Mouse (Mus musculus) forebrain, embryonic 12.5 days (tissue): ENCODE data around the gene Inpp5e. TPM values are rescaled to one million over a fixed set of nuclear protein-coding genes. Genes with fewer than 3 reads are reported as not detected.

Source experiments
- ATAC-seq: fragments of 200-750 bp; cut with Nextera tagmentation; 2 replicates; pipeline ENCODE4 v1.8.0; 2017; ENCODE audit warnings: moderate TSS enrichment; ENCODE audit not compliant: low FRiP score
- H3K27ac ChIP-seq: fragments of 300-500 bp; sonication (generic); 2 replicates; pipeline ENCODE4 v1.5.1; 2016; ENCODE audit warnings: mild to moderate bottlenecking
- H3K27me3 ChIP-seq: fragments of 300-500 bp; sonication (generic); 2 replicates; pipeline ENCODE4 v1.6.1; 2016; ENCODE audit warnings: mild to moderate bottlenecking
- H3K36me3 ChIP-seq: fragments of 300-500 bp; sonication (generic); replicated peaks from 2 replicates; pipeline ENCODE4 v1.6.1; 2016; ENCODE audit warnings: mild to moderate bottlenecking
- H3K4me1 ChIP-seq: fragments of 300-500 bp; sonication (generic); 2 replicates; pipeline ENCODE4 v1.6.1; 2016
- H3K4me2 ChIP-seq: fragments of 300-500 bp; sonication (generic); 2 replicates; pipeline ENCODE4 v1.6.1; 2016; ENCODE audit warnings: mild to moderate bottlenecking, moderate library complexity
- H3K4me3 ChIP-seq: fragments of 300-500 bp; sonication (generic); replicated peaks from 2 replicates; pipeline ENCODE4 v1.5.1; 2016; ENCODE audit warnings: mild to moderate bottlenecking
- H3K9ac ChIP-seq: fragments of 300-500 bp; sonication (generic); 2 replicates; pipeline ENCODE4 v1.6.1; 2016; ENCODE audit warnings: mild to moderate bottlenecking
- H3K9me3 ChIP-seq: fragments of 300-500 bp; sonication (generic); 2 replicates; pipeline ENCODE4 v1.6.1; 2016
- WGBS: fragments of 180-500 bp; shearing (Covaris S2); methylation state at CpG from one replicate; pipeline ENCODE4 v1.1.7; 2016; 5-methylcytosine and 5-hydroxymethylcytosine counted together
- polyA plus RNA-seq: library from polyadenylated mRNA; unstranded; fragments of >200 nt; fragmentation: Nextera tagmentation; extraction: Ambion mirVana; gene quantifications from 2 replicates; pipeline ENCODE4 v1.2.1, GENCODE M21; 2016

Gene Inpp5e
- polyA plus RNA-seq, 1 experiment from 2014 or later, result 29.2 TPM

DNA sequence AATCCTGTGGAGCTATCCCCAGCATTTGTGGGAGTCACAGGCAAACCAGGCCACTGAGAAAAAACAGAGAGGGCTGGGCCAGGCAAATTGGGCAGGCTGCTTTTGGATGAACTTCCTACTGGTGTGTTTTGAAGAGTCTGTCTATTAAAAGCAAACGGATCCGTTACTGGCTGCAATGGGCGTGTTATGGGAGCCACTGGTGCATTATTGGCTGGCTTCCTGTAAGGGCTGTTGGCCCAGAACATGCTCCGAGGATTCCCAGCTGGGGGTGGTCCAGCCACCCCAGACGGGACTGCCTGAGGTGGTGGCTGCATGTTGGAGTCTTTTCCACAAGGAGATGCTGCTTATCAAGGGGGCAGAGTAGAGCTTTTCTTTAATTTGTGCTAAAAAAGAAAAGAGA, 32.7 kb upstream of the Inpp5e start:
- H3K36me3 ChIP-seq, result peaks cover 50% of the 10 kb centered on the region
- no peak overlapping the region for H3K27ac ChIP-seq
- H3K9ac ChIP-seq, result no peak overlapping the region
- WGBS, result 73% methylated on average over 5 of the region's 5 CpGs
- no peak overlapping the region for H3K4me2 ChIP-seq
- H3K9me3 ChIP-seq, result no peaks in the 10 kb centered on the region
- peaks cover 34% of the 10 kb centered on the region for H3K4me1 ChIP-seq
- no peaks in the 10 kb centered on the region for H3K27me3 ChIP-seq
- ATAC-seq, result no peak
- no peak overlapping the region for H3K4me3 ChIP-seq

DNA sequence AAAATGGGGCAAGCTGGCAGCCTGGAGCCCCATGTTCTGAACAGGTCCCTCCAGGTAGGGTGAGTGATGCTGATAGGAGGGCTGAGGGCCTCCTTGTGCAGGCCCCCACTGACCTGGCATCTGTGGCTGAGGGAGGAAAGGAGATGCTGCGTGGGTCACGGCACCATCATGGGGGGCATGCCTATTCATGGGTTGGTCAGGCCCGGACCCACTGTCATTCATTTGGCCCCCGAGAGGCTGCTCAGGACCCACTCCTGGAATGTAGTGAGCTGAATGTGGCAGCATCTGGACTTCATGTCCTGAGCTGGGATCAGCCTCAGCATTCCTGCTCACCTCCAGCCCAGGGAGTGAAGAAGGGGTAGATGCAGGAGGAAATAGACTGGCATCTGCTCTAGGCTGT, 32.3 kb upstream of the Inpp5e start:
- Histone ChIP-seq H3K27ac (no peak overlapping the region), H3K9ac (no peak overlapping the region), H3K4me1 (peaks cover 31% of the 10 kb centered on the region), H3K36me3 (peaks cover 50% of the 10 kb centered on the region), H3K4me3 (no peak overlapping the region), H3K27me3 (no peaks in the 10 kb centered on the region), H3K9me3 (no peaks in the 10 kb centered on the region), H3K4me2 (no peak overlapping the region)
- 97% methylated on average over 4 of the region's 4 CpGs for WGBS
- no peak for ATAC-seq

DNA sequence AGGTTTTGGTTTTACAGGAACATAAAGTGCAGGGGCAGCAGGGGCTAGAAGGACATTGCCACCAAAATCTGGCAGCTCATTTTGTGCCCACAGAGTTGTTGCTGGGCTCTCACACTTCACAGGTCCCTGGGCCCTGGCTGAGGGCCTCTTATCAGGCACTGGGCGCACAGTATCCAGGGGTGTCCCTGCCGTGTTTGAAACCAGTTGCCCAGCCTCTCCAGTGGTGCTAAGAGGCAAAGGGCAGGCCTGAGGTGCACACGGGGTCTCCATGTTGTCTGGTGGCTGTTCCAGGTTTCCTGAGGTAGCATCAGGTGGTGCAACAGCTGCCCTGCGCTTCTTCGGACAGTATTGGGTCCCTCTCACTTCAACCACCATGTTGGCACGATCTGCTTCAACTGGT, 30.7 kb upstream of the Inpp5e start:
- Histone ChIP-seq H3K9me3 (no peaks in the 10 kb centered on the region), H3K4me3 (no peak overlapping the region), H3K27me3 (no peaks in the 10 kb centered on the region), H3K4me2 (no peak overlapping the region), H3K4me1 (peaks cover 28% of the 10 kb centered on the region), H3K27ac (no peak overlapping the region), H3K36me3 (peaks cover 64% of the 10 kb centered on the region), H3K9ac (no peak overlapping the region)
- ATAC-seq, result no peak
- WGBS, result 97% methylated on average over 6 of the region's 6 CpGs

DNA sequence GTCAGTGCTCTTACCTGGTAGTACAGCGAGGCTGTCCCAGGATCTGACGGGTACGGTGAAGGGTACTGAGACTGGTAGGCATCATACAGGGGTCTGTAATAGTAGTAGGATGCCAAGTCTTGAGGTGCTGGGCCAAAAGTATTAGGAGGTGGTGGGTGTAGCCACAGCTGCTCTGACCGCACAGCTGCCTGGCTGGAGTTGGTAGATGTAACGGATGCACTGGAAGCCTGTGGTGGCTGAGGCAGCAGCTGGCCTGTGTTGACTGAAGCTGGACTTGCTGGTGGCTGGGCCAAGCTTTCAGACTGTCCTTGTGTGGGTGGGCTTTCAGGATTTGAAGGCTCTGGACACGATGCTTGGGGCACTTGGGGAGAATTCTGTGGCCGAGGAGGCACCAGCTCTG, 29.4 kb upstream of the Inpp5e start:
- no peak for ATAC-seq
- Histone ChIP-seq H3K9ac (no peak overlapping the region), H3K9me3 (no peaks in the 10 kb centered on the region), H3K4me3 (no peak overlapping the region), H3K36me3 (peaks cover 77% of the 10 kb centered on the region), H3K4me1 (peaks cover 15% of the 10 kb centered on the region), H3K4me2 (no peak overlapping the region), H3K27me3 (no peaks in the 10 kb centered on the region), H3K27ac (no peak overlapping the region)
- 94% methylated on average over 7 of the region's 7 CpGs for WGBS

DNA sequence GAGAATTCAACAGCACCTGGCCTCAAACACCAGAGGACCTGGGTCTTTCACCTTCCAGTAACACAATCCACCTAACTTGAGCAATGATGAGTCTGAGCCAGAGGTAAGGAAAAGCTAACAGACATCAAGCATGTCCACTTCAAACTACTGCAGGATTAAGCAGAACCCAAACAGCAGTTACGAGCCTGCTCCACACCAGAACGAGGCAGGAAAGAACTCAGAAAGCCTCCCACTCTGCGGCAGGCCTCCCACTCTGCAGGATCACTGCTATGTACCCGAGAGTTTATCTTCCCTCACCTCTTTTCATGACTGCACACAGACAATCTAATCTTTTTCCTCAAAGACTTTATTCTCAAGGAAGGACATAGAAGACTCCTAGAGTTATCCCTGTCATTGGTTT, 28.2 kb upstream of the Inpp5e start:
- Histone ChIP-seq H3K27me3 (no peaks in the 10 kb centered on the region), H3K4me3 (no peak overlapping the region), H3K4me2 (no peak overlapping the region), H3K36me3 (peaks cover 88% of the 10 kb centered on the region), H3K9me3 (no peaks in the 10 kb centered on the region), H3K4me1 (peaks cover 8% of the 10 kb centered on the region), H3K27ac (no peak overlapping the region), H3K9ac (no peak overlapping the region; the same call in 1 of the 2 replicates)
- WGBS, result 73% methylated on average over 4 of the region's 4 CpGs
- ATAC-seq, result no peak

DNA sequence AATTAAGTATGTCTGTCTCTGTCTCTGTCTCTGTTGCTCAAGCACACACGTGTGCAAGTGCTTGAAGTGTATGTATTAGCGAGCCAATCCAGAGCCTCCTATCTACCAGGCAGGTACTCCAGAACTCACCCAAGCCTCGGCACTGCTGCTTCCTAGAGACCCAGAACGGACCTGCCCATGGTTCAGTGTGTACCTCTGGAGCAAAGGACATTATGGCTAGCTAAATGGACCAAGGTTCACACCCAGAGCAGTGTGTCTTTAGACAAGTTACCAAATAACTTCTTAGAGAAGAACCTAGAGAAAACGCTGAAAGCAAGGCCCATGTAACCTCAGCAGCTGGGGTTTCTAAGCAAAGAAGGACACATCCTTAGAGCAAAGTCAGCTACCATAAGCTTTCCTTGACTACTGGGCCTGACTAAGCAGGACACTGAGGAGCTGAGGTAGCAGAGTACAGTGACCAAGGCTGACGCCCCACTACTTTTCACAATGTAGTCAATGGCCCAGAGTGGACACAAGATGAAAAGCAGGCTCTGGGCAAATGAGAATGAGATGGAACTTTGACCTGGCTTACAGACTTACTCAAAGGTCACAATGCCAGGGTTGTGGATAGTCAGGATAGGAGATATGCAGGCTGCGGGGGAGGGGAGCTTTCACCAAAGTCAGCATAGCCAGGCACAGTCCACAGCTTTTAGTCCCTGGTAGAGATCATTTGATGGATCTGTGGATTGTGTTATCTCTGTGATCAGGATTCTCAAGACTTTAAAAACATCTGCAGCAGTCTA, 26.0 kb upstream of the Inpp5e start:
- peaks cover 85% of the 10 kb centered on the region for H3K36me3 ChIP-seq
- ATAC-seq, result no peak

DNA sequence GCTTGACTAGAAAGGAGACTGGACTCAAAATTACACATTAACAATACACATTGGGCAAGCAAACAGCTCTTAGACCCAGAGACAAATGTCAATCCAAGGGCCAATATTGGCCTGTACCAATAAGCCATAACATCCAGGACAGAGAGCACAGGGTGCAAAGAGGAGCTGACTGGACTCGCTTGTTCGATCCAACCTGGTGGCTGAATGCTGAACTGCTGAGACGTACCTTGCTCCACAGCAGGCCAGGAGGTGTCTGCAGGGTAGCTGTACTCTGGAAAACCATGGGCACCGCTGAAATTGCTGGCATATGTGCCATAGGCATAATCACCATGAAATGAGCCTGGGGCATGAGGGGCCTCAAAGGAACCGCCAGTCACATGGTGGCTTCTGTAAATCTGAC, 20.8 kb upstream of the Inpp5e start:
- ATAC-seq, result no peak
- no peaks in the 10 kb centered on the region; the same call in 1 of the 2 replicates for H3K4me1 ChIP-seq
- H3K4me3 ChIP-seq, result no peak overlapping the region
- WGBS, result 94% methylated on average over 5 of the region's 5 CpGs
- H3K9me3 ChIP-seq, result no peaks in the 10 kb centered on the region
- no peak overlapping the region for H3K4me2 ChIP-seq
- no peak overlapping the region for H3K27ac ChIP-seq
- H3K9ac ChIP-seq, result no peak overlapping the region
- peaks cover 92% of the 10 kb centered on the region for H3K36me3 ChIP-seq
- no peaks in the 10 kb centered on the region for H3K27me3 ChIP-seq

More for the DNA sequence above, 26.0 kb upstream of the Inpp5e start:
- no peak overlapping the region for H3K4me3 ChIP-seq
- no peak overlapping the region for H3K9ac ChIP-seq
- no peak overlapping the region for H3K4me2 ChIP-seq
- H3K9me3 ChIP-seq, result no peaks in the 10 kb centered on the region
- H3K27ac ChIP-seq, result no peak overlapping the region
- WGBS, result 90% methylated on average over 7 of the region's 7 CpGs
- H3K27me3 ChIP-seq, result no peaks in the 10 kb centered on the region
- peaks cover 8% of the 10 kb centered on the region for H3K4me1 ChIP-seq

DNA sequence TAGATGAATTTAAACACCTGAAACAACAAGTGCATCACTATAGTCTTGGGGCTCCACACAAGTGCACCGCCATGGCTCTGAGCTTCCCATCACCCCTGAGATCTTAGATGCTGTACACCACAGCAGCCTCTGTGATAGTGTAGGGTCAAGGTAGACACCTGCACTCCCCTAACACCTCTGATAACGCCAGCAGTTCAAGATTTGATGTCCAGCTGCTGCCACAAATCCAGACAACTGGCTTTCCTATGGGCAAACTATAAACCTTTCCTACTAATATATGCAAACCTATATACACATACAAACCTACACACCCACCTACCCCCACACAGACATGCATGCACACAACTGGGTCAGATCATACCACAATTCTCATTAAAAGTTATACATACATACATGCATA, 15.5 kb upstream of the Inpp5e start:
- ATAC-seq, result no peak
- no peak overlapping the region for H3K27ac ChIP-seq
- no peak overlapping the region for H3K4me2 ChIP-seq
- 92% methylated on average over 2 of the region's 2 CpGs for WGBS
- H3K9ac ChIP-seq, result no peak overlapping the region
- no peak overlapping the region for H3K4me3 ChIP-seq
- H3K9me3 ChIP-seq, result no peaks in the 10 kb centered on the region
- no peaks in the 10 kb centered on the region for H3K4me1 ChIP-seq
- H3K36me3 ChIP-seq, result peaks cover 98% of the 10 kb centered on the region
- H3K27me3 ChIP-seq, result no peaks in the 10 kb centered on the region

DNA sequence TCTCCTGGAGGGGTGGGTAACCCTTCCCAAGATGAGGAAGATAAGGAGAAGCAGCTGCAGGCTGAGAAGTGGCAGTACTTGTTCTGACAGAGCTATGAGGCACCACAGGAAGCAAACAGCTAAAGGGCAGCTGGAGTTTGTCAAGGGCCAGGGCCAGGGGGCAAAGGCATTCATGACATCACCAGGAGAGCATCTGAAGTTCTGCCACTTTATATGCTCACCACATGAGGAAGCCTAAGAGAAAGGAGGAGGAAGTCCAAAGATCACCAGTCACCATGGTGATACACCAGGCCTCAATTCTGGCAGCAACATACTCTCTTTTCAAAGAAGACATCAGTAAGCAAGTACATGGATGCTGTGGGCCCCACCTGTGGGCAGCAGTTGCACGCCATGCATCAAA, 14.1 kb upstream of the Inpp5e start:
- H3K27me3 ChIP-seq, result no peaks in the 10 kb centered on the region
- 88% methylated on average over 1 of the region's 1 CpGs for WGBS
- H3K9me3 ChIP-seq, result no peaks in the 10 kb centered on the region
- no peaks in the 10 kb centered on the region for H3K4me1 ChIP-seq
- no peak overlapping the region for H3K4me3 ChIP-seq
- no peak overlapping the region for H3K4me2 ChIP-seq
- ATAC-seq, result no peak
- peaks cover 97% of the 10 kb centered on the region for H3K36me3 ChIP-seq
- H3K9ac ChIP-seq, result no peak overlapping the region
- H3K27ac ChIP-seq, result no peak overlapping the region

DNA sequence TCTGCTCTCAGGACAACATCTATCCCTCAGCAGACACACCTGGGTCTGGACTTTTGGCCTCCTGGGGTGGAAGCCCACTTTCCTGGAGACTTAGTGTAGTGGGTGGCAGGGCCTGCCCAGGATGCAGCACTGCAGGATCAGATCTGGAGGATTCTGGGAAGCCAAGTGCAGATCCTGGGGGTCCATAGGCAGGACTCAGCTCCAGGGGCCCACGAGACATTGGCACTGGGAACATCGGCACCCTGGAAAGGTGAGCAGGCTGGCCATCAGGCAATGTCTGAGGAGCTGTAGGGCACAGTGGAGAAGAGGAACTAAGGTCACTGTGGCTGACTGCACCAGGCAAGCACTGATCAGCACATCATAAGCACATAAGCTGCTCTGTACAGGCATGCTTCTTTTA, 13.0 kb upstream of the Inpp5e start:
- no peak for ATAC-seq
- Histone ChIP-seq H3K27ac (no peak overlapping the region), H3K27me3 (no peaks in the 10 kb centered on the region), H3K4me2 (no peak overlapping the region), H3K4me3 (no peak overlapping the region), H3K9ac (no peak overlapping the region), H3K9me3 (no peaks in the 10 kb centered on the region), H3K36me3 (peaks cover 94% of the 10 kb centered on the region), H3K4me1 (no peaks in the 10 kb centered on the region)
- 98% methylated on average over 2 of the region's 2 CpGs for WGBS

DNA sequence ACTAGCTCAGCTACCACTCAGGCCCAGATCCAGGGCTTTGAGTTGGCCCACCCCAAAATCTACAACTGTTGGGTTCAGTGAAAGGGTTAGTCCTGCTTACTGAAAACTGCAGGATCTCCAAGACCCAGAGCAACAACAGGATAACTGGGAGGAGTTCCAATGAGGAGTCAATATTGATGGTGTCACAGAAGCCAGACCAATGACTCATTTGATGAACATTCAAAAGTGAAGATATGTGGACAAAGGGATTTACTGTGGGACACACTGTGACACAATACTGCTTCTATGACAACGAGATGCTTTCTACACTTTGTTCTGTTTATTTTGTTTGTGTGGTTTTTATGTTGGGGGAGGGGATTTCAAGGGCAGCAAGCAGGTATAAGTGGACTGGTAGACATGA, 9.1 kb upstream of the Inpp5e start:
- WGBS, result 88% methylated on average over 1 of the region's 1 CpGs
- no peak overlapping the region for H3K9ac ChIP-seq
- no peaks in the 10 kb centered on the region for H3K27me3 ChIP-seq
- no peaks in the 10 kb centered on the region for H3K4me1 ChIP-seq
- H3K27ac ChIP-seq, result no peak overlapping the region
- no peak for ATAC-seq
- no peak overlapping the region for H3K4me3 ChIP-seq
- H3K4me2 ChIP-seq, result no peak overlapping the region
- peaks cover 92% of the 10 kb centered on the region for H3K36me3 ChIP-seq
- no peaks in the 10 kb centered on the region for H3K9me3 ChIP-seq

DNA sequence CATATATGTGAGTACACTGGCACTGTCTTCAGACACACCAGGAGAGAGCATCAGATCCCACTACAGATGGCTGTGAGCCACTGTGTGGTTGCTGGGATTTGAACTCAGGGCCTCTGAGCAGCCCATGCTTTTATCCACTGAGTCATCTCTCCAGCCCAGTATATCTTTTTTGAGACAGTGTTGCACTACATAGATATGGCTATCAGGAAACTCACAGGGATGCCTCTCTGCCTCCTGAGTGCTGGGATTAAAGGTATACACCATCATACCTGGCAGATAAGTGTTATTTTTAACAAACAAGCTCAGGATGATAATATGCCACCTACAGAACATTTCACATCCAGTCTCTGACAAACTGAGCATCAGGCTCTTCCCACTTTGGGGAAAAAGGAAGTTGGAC, 8.1 kb upstream of the Inpp5e start:
- no peaks in the 10 kb centered on the region for H3K4me1 ChIP-seq
- no peaks in the 10 kb centered on the region for H3K27me3 ChIP-seq
- H3K4me3 ChIP-seq, result no peak overlapping the region
- no peak overlapping the region for H3K27ac ChIP-seq
- H3K9me3 ChIP-seq, result no peaks in the 10 kb centered on the region
- H3K9ac ChIP-seq, result no peak overlapping the region
- peaks cover 92% of the 10 kb centered on the region for H3K36me3 ChIP-seq
- ATAC-seq, result no peak
- no peak overlapping the region for H3K4me2 ChIP-seq

DNA sequence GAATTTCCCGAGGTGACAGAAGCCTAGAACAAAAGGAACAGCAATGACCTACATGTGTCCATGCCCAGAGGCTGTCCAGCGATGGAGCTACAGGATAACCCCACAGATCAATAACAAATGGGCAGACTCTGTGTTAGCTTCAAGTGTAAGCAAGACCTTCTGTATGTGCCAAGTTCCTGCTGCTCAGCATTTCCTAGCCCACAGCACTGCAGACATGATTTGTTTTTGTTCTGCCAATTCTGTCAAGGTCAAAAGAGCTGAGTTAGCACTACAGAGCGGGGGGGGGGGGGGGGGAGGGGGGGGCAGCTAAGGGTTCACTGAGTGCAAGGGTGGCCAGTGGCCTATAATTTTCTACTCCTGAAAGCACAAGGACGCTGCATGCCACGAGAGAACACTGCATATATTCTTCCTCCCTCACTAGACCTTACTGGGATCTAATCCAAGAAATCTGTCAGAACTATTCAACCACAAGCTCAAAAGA, 2.0 kb upstream of the Inpp5e start:
- peaks cover 30% of the 10 kb centered on the region for H3K4me1 ChIP-seq
- WGBS, result 81% methylated on average over 4 of the region's 5 CpGs
- H3K4me3 ChIP-seq, result no peak overlapping the region
- H3K27ac ChIP-seq, result no peak overlapping the region
- ATAC-seq, result no peak
- no peak overlapping the region for H3K4me2 ChIP-seq
- H3K9ac ChIP-seq, result no peak overlapping the region
- peaks cover 65% of the 10 kb centered on the region for H3K36me3 ChIP-seq
- no peaks in the 10 kb centered on the region for H3K9me3 ChIP-seq
- H3K27me3 ChIP-seq, result no peaks in the 10 kb centered on the region
